Comparison of ENCODE assay signal across 28 mouse cellular contexts in the genomic region with DNA sequence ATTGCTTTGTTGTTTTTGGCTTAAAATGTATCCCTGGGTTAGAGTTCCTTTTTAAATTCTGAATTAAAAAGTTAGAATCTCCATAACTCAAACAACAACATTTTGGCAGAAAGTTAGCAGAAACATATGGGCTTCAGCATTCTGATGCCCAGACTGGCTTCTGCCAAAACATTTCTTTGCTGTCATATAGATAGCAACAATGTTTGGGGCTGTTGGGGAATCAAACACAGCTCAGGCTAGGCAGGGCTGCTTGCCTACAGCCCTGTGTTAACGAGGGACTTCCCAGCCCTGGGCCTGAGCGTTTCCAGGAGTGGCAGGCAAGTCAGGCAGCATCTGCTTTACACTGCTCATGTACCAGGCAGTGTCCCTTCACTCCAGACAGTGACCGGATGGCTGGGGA.
DNase-seq lines count a peak whose midpoint lies in the region; ATAC-seq and TF ChIP-seq lines count a peak whose summit lies in the region.
"Had no signal": no experiment of that assay in that cellular context is flagged by ENCODE, and none has a peak within 500 bp of the region (broad histone marks: within the 10 kb centered on the region; RNA-seq: fewer than 3 reads in every experiment).

No protein-coding gene starts in this region.

- no peak; the same call in 1 of the 2 replicates for ATAC-seq in forebrain, embryonic 14.5 days
- no peak for ATAC-seq in forebrain, embryonic 11.5 days (replicated peaks; ENCODE audit: low FRiP score)
- ATAC-seq: intestine, postnatal 0 days; Patski had no signal

- WGBS in forebrain, embryonic 14.5 days, result 54% methylated on average over 3 of the region's 3 CpGs
- 68% methylated on average over 3 of the region's 3 CpGs for WGBS in forebrain, embryonic 11.5 days
- WGBS in spleen, adult 2 months, result 56% methylated on average over 3 of the region's 3 CpGs

- no peaks in the 10 kb centered on the region for H3K9me3 ChIP-seq in forebrain, embryonic 14.5 days (replicated peaks; ENCODE audit: control insufficient read depth, low read length)
- no peaks in the 10 kb centered on the region for H3K9me3 ChIP-seq in forebrain, embryonic 11.5 days (ENCODE audit: control insufficient read depth, low read length)
- H3K9me3 ChIP-seq: heart, embryonic 13.5 days; limb, embryonic 13.5 days; midbrain, embryonic 12.5 days; neural tube, embryonic 13.5 days had no signal

- TF ChIP-seq POLR2A in spleen, adult 2 months (IDR thresholded peaks at IDR 0.05; ENCODE audit: low read depth, low read length), result no peak

- no peaks in the 10 kb centered on the region for H3K36me3 ChIP-seq in forebrain, embryonic 14.5 days (ENCODE audit: control insufficient read depth, insufficient read depth, low read length)
- H3K36me3 ChIP-seq in forebrain, embryonic 11.5 days (ENCODE audit: control insufficient read depth, insufficient read depth, low read length), result no peaks in the 10 kb centered on the region
- no peaks in the 10 kb centered on the region for H3K36me3 ChIP-seq in spleen, adult 2 months (ENCODE audit: control insufficient read depth, insufficient read depth, low read length)
- H3K36me3 ChIP-seq: heart, embryonic 13.5 days; limb, embryonic 13.5 days; midbrain, embryonic 12.5 days; neural tube, embryonic 13.5 days had no signal

- H3K4me3 ChIP-seq in forebrain, embryonic 14.5 days (ENCODE audit: low read depth, low read length), result no peak overlapping the region
- H3K4me3 ChIP-seq in forebrain, embryonic 11.5 days (ENCODE audit: low read depth, low read length), result no peak overlapping the region
- no peak overlapping the region for H3K4me3 ChIP-seq in spleen, adult 2 months (ENCODE audit: extremely low read depth, insufficient read depth, insufficient read length)
- H3K4me3 ChIP-seq: heart, embryonic 13.5 days; layer of hippocampus, adult 2 months; left cerebral cortex, adult 2 months; limb, embryonic 13.5 days; megakaryocyte, embryonic 14.5 days; midbrain, embryonic 12.5 days; neural tube, embryonic 13.5 days had no signal

- DNase-seq in forebrain, embryonic 14.5 days (ENCODE audit: low spot score), result peak; percentile 56
- DNase-seq in forebrain, embryonic 11.5 days (ENCODE audit: low spot score), result no peak
- peak; percentile 15 for DNase-seq in kidney, postnatal 10 days
- no peak for DNase-seq in kidney, adult 18-20 months
- DNase-seq in spleen, adult 2 months (ENCODE audit: low read depth in 1 of 2, low spot score in 2 of 2), result no peak
- DNase-seq in spleen, postnatal 10 days (ENCODE audit: low spot score in 2 of 2), result no peak
- no peak for DNase-seq in adrenal gland, adult 18-20 months (ENCODE audit: low spot score in 2 of 2)
- DNase-seq: adrenal gland, postnatal 14 days; cerebellum, adult 18-20 months; cerebellum, postnatal 14 days; gastrocnemius, postnatal 10 days; kidney, postnatal 25 days; lung, postnatal 4 days; right cerebral cortex, postnatal 25 days; spleen, adult 18-20 months; thymus, adult 2 months; thymus, postnatal 36 days had no signal

- H3K27me3 ChIP-seq in forebrain, embryonic 14.5 days (replicated peaks; ENCODE audit: control insufficient read depth, insufficient read depth, low read length), result no peaks in the 10 kb centered on the region
- no peaks in the 10 kb centered on the region for H3K27me3 ChIP-seq in forebrain, embryonic 11.5 days (ENCODE audit: control insufficient read depth, insufficient read depth, low read length)
- H3K27me3 ChIP-seq in spleen, adult 2 months (ENCODE audit: control insufficient read depth, insufficient read depth, low read length), result no peaks in the 10 kb centered on the region
- H3K27me3 ChIP-seq: heart, embryonic 13.5 days; limb, embryonic 13.5 days; megakaryocyte, embryonic 14.5 days; midbrain, embryonic 12.5 days; neural tube, embryonic 13.5 days; Patski had no signal

- H3K4me2 ChIP-seq in forebrain, embryonic 14.5 days (ENCODE audit: low read length), result no peak overlapping the region
- no peak overlapping the region for H3K4me2 ChIP-seq in forebrain, embryonic 11.5 days (ENCODE audit: low read depth, low read length, severe bottlenecking)
- H3K4me2 ChIP-seq: heart, embryonic 13.5 days; hindbrain, embryonic 14.5 days; limb, embryonic 13.5 days; liver, embryonic 11.5 days; midbrain, embryonic 12.5 days; neural tube, embryonic 13.5 days had no signal

- H3K4me1 ChIP-seq in forebrain, embryonic 14.5 days (ENCODE audit: control insufficient read depth, insufficient read depth, low read length), result no peaks in the 10 kb centered on the region
- no peaks in the 10 kb centered on the region for H3K4me1 ChIP-seq in forebrain, embryonic 11.5 days (replicated peaks; ENCODE audit: control insufficient read depth, insufficient read depth, low read length)
- no peaks in the 10 kb centered on the region for H3K4me1 ChIP-seq in spleen, adult 2 months (ENCODE audit: control insufficient read depth, insufficient read depth, insufficient read length)
- H3K4me1 ChIP-seq: heart, embryonic 13.5 days; limb, embryonic 13.5 days; megakaryocyte, embryonic 14.5 days; midbrain, embryonic 12.5 days; neural tube, embryonic 13.5 days had no signal

- no peak overlapping the region for H3K27ac ChIP-seq in forebrain, embryonic 14.5 days (ENCODE audit: low read depth, low read length)
- no peak overlapping the region for H3K27ac ChIP-seq in forebrain, embryonic 11.5 days (ENCODE audit: low read depth, low read length)
- H3K27ac ChIP-seq in spleen, adult 2 months (ENCODE audit: insufficient read depth, low read length), result 0 out of 2 replicates have a peak overlapping the region, but pooled peaks have one; percentile 14
- H3K27ac ChIP-seq: heart, embryonic 13.5 days; hindbrain, embryonic 14.5 days; layer of hippocampus, adult 2 months; left cerebral cortex, adult 2 months; limb, embryonic 13.5 days; midbrain, embryonic 12.5 days; neural tube, embryonic 13.5 days had no signal

- TF ChIP-seq CTCF in spleen, adult 2 months (IDR thresholded peaks at IDR 0.05; ENCODE audit: extremely low read depth, insufficient read depth, insufficient read length, insufficient replicate concordance), result no peak

- no peak overlapping the region for H3K9ac ChIP-seq in forebrain, embryonic 14.5 days (ENCODE audit: low read length)
- H3K9ac ChIP-seq in forebrain, embryonic 11.5 days (ENCODE audit: low read length), result no peak overlapping the region
- H3K9ac ChIP-seq: heart, embryonic 13.5 days; hindbrain, embryonic 14.5 days; limb, embryonic 13.5 days; midbrain, embryonic 12.5 days; neural tube, embryonic 13.5 days had no signal

Comparison
In these comparisons a context has a peak if more than half of its experiments do, and no peak if none do; other contexts are left out.
1. DNase-seq: peak in forebrain, embryonic 14.5 days (single experiment) and kidney, postnatal 10 days (single experiment); none in forebrain, embryonic 11.5 days (single experiment), kidney, adult 18-20 months (single experiment), spleen, adult 2 months (0 of 2), spleen, postnatal 10 days (0 of 2) and adrenal gland, adult 18-20 months (0 of 2).